Mouse (Mus musculus) layer of hippocampus, postnatal 36 days (tissue): ENCODE measurements around the gene Gm9857. TPM values are rescaled to one million over a fixed set of nuclear protein-coding genes. Genes with fewer than 3 reads are reported as not detected.

Experiments
- DNase-seq, 2 experiments: peaks; one replicate each; pipeline ENCODE4 v3.0.0; 2022
- total RNA-seq, 2 experiments: library from RNA; stranded (reverse); gene quantifications; 2 replicates each; pipeline ENCODE4 v1.2.3; 2021

The Gm9857 gene
- not detected for total RNA-seq

GRCm38 (mm10) chr3:108940001-108940633 is at the start of gene Gm9857:
Gm9857 (minus strand) TSS chr3:108940445.
- DNase-seq, result no peak

GRCm38 (mm10) chr3:108987009-108987659 is 46.9 kb upstream of the Gm9857 start:
- DNase-seq, result no peak

GRCm38 (mm10) chr3:108986534-108986933 is 46.3 kb upstream of the Gm9857 start:
- DNase-seq, result no peak

- no peak for DNase-seq
Measured at GRCm38 (mm10) chr3:108983989-108984388, 43.7 kb upstream of the Gm9857 start.

- no peak for DNase-seq
Measured at GRCm38 (mm10) chr3:108981946-108982345, 41.7 kb upstream of the Gm9857 start.

GRCm38 (mm10) chr3:108977340-108978030 is 37.2 kb upstream of the Gm9857 start:
- DNase-seq, result no peak

- no peak for DNase-seq
Measured at GRCm38 (mm10) chr3:108974920-108975485, 34.8 kb upstream of the Gm9857 start.

- no peak for DNase-seq
Measured at GRCm38 (mm10) chr3:108973980-108974660, 33.9 kb upstream of the Gm9857 start.

- DNase-seq, result no peak
Measured at GRCm38 (mm10) chr3:108966051-108966450, 25.8 kb upstream of the Gm9857 start.

- no peak for DNase-seq
Measured at GRCm38 (mm10) chr3:108964361-108965044, 24.3 kb upstream of the Gm9857 start.

GRCm38 (mm10) chr3:108963776-108964175 is 23.5 kb upstream of the Gm9857 start:
- no peak for DNase-seq

GRCm38 (mm10) chr3:108963278-108963677 is 23.0 kb upstream of the Gm9857 start:
- DNase-seq, result no peak

- no peak for DNase-seq
Measured at GRCm38 (mm10) chr3:108961655-108962054, 21.4 kb upstream of the Gm9857 start.

GRCm38 (mm10) chr3:108961226-108961625 is 21.0 kb upstream of the Gm9857 start:
- no peak for DNase-seq

- DNase-seq, result no peak
Measured at GRCm38 (mm10) chr3:108959680-108960295, 19.5 kb upstream of the Gm9857 start.

- DNase-seq, result no peak
Measured at GRCm38 (mm10) chr3:108957976-108958375, 17.7 kb upstream of the Gm9857 start.

GRCm38 (mm10) chr3:108940996-108941395 is 751 bp upstream of the Gm9857 start:
- DNase-seq, result no peak

GRCm38 (mm10) chr3:108939573-108939972 is 672 bp downstream of the Gm9857 start, which contains the start of gene Henmt1:
Henmt1 (plus strand) TSS chr3:108939873.
- no peak for DNase-seq

GRCm38 (mm10) chr3:108938691-108939090 is 1.6 kb downstream of the Gm9857 start:
- no peak for DNase-seq

- no peak for DNase-seq
Measured at GRCm38 (mm10) chr3:108933557-108933956, 6.7 kb downstream of the Gm9857 start.

GRCm38 (mm10) chr3:108926308-108926707 is 13.9 kb downstream of the Gm9857 start:
- no peak for DNase-seq

GRCm38 (mm10) chr3:108925677-108926076 is 14.6 kb downstream of the Gm9857 start:
- DNase-seq, result no peak
